Mouse (Mus musculus) mouse embryonic stem cell (cell line): ENCODE results near the gene Acot7.

Source experiments
- in situ Hi-C, 2 experiments: fragments of 300-500 bp; cut with MboI; formaldehyde crosslinking; loops; 1 replicate in 1 of 2; 3 replicates in 1 of 2; pipeline ENCODE4 v1.14.3; 2019 to 2020; ENCODE audit warnings: low sequenced_read_pairs in 2 of 2, low pct_unique_long_range_greater_than_20kb in 1 of 2, mixed read lengths in 1 of 2; ENCODE audit not compliant: unreplicated experiment in 1 of 2

Gene Acot7

DNA sequence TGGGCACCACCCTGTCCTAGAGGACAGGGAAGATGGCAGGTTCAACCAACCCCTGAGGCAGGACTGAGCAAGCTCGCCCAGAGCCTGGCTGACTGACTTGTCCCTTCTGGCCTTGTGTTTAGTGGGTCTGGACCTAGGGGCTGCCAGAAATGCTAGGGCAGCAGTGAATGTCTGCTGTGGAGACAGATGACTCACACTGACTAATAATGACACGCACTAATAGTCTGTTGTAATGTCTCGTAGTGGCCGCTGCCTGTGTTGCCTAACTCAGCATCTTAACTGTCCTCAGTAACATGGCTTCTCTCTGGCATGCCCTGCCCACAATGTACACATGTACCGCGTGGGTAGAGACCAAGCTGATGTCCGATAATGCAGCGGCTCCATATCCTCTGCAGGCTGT is 82.5 kb downstream of the Acot7 start:
- in situ Hi-C loops: no loop called here

DNA sequence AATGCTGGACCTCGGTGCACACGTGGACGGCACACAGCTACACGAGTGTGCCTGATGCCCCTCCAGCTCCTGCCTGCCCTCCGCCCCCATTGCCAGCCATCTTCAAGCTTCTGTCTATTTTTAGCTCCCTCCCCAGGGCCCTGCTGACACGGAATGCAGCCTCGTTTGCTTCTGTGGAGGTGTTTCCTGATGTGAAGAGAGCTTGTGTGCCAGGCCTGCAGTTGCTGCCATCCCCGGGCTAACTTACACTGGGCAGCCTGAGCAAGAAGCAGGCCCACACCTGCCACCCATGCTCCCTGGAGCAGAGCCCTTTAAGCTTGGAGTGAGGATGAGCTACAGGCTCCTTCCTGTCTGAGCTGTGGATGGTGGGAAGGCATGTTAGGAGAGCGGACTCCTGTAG is 84.3 kb downstream of the Acot7 start:
- in situ Hi-C loops: no loop called here

DNA sequence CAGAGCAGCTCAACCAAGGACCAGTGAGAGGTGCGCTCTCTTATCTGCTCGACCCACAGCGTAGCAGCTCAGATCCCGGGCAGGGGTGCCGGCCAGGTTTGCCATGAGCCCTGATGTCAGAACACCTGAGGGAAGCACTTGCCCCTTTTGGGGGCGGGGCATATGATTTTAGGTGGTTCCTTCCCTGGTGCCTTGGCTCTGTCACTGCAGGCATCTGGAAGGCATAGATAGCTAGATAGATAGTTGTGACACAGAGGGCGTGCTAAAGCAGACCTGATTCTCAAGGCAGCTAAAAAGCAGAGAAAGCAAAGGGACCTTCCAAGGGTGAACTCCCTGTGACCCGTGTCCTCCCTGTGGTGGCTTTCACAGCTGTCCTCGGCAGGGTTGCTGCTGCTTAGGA is 85.2 kb downstream of the Acot7 start:
- in situ Hi-C loops: no loop called here

DNA sequence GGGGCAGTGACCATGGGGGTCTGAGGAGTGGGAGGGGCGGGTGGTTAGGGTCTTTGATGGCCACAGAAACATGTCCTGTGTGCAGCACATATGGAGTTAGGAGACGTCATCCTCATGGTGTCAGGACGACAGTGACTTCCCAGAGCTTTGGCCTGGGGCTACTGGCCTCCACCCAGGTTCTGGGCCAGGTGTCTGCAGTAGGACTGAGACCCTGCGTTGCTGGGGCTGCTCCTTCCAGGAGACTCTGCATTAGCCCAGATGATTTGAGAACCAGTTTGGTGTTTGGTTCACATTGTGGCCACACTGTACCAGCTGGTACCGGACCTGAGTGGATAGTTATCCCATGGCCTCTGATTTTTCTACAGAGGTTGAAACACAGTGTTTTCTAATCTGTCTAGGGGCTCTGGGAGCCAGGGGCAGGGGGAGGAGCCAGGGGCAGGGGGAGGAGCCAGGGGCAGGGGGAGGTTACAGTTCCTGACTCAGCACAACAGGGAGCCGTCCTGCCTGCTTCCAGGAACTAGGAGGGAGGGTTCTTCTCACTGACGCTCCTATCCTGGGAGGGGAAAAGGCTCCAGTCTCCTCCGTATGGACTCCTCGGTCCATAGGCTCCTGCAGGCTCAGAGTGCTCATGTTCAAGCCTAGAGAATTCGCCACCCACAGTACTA is 85.7 kb downstream of the Acot7 start:
- in situ Hi-C loops: no loop called here

DNA sequence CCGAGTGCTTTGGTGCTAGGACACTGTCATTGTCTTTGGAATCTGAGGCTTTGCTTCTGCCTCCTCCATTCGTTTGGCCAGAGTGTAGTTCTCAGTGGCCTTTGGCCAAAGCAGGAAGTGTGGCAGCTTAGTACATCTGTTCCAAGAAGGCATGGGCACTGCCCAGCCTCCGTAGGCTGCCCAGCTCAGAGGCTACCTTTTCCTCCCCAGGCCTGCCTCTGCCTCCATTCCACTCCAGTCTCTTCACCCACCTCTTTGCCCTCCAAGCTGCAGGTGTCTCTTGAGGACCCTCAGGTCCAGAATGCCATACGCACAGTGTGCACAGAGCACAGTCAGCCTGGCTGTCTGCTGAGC is 86.2 kb downstream of the Acot7 start:
- in situ Hi-C loops: no loop called here

DNA sequence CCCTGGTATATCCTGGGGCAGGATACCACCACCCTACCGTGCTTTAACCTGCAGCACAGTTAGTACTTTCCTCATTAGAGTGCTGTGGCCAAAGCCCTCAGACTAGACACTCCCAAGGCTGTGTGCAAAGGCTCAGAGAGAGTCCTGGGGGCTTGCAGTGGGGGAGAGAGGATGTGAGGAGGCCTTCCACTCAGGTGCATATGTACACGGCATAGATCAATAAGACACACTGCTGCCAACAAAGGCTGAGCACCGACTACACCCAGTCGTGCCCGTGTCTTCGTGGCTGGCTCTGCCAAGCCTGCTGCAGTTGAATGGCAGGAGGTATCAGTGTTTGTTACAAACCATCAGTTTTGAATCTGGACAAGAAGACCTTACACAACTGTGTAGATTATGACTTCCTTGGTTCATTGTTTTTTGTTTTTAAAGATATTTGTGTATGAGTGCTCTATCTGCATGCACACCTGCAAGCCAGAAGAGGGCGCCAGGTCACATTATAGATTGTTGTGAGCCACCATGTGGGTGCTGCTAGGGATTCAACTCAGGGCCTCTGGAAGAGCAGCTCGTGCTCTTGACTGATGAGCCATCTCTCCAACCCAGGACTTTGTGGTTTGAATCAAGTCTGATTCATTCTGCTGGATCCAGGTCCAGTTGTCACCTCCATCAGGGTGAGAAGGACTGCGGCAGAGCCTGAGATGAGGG is 87.1 kb downstream of the Acot7 start:
- in situ Hi-C loops: no loop called here

DNA sequence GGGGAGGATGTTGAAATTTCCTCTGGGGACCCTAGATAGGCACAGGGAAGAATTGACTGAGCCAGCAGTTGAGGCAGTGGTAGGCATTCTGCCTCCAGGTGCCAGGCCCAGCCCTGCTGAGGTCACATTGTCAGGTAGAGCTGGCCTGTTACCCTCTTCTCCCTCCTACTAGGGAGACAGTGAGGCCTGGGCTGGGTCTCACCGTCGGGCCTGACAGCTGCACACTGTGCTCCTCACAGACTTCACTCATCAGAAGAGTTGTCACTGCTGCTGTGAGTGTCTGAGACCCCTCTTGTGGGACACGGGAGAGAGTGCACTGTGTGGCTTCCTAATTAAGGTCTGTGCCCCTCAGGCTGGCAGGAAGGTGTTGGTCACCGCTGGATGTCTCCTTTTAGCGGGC is 87.9 kb downstream of the Acot7 start:
- in situ Hi-C loops: no loop called here

DNA sequence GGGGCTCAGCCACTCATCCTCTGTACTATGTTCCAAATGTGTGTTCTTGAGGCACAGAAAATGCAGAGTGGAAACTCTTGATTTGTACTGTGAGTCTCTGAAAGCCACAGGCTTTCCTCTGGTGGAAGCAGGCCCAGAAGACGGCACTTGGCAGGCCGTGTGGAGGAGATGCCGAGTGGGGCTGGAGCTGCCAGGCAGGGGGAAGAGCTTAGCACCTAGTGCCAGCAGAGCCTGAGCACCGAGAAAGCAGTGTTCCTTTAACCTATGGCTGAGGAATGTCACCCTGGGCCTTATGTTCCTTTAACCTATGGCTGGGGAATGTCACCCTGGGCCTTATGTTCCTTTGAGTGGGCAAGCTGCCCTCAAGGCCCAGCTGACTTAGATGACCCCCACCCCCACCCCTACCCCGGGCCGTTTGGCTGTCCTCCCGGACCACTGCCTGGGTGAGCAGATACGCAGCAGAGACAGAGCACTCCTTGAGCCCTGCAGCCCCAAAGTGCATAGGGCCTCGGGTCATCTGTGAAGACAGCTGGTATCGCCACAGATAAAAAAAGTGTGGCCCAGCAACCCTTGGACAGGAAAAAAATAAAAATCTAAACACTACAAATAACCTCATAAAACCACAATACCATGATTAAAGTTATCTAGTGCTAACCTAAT is 88.4 kb downstream of the Acot7 start:
- in situ Hi-C loops: no loop called here

DNA sequence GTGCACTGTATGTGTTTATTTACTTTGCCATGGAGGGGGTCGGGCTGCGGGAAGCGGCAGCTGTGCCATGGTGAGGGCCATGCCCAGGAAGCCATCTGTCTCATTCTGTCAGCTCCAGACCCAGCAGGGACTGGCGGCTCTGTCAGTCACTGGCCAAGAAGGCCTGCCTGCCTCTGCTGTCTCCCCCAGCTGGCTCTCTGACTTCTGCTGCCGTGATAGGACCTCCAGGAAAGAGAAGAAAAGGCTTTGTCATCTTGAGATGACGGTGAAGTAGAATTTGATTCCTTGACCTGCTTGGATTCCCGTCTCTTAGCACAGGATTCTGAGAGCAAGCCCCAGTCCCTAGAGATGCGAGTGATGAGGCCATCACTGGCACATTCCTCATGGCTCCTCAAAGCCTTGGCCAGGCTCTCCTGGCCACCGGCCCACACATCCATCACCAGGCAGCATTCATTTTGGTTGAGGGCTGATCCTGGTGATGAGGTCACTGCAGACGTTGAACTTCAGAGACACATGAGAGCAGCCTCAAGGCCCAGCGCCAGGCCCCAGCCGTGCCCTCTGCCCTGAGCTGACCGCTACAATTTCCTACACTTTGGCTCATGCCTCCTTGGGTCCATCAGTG is 89.9 kb downstream of the Acot7 start:
- in situ Hi-C loops: no loop called here

DNA sequence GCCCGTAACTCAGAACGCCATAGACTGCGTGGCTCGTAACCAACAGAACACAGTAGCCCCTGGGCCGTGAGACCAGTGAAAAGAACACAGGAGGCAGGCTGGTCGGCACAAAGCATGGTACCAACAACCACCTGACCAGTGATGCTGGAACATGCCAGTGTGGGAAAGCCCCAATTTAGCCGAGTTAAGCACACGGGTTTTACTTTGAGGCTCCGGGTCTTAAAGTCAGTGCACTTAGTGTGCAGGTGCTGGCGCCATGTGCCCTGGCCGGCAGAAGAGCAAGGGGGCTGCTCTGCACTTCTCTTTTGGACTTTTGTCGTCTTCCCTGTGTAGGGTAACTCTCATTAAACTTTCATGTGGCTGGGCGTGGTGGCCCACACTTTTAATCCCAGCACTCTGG is 92.0 kb downstream of the Acot7 start:
- in situ Hi-C loops: no loop called here

DNA sequence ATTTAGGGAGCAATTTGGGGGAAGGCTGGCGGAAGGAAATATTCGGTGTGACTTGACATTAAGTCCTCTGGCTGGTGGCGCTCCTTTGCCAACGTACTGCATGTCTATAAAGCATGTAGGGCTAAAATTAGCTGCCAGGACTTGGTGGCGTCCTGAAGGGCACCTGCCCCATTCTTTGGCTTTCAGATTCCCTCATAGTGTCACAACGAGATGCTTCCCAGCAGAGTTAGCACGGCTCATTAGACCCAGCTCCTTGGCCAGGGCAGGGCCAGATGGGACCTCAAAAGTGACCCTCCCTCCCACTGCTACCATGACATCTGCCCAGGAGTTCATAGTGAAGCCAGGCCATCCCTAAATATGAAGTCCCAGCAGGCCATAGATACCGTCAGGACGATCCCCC is 92.7 kb downstream of the Acot7 start:
- in situ Hi-C loops: no loop called here

DNA sequence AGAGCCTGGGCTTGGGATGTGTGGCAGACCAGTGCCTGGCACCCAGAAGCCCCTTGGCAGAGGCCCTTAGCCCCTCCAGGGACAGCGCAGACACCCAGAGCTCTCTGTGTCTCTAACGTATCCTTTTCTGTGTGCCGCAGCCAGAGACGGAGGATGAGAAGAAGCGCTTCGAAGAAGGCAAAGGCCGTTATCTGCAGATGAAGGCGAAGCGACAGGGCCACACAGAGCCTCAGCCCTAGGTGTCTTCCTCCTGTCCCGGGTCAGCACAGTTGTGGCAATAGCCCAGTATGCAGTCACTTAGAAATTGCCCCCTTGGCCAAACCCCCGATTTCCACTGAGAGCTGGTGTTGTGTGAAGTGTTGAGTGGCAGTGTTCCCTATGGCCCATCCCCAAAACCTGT is 93.4 kb downstream of the Acot7 start:
- in situ Hi-C loops: no loop called here

DNA sequence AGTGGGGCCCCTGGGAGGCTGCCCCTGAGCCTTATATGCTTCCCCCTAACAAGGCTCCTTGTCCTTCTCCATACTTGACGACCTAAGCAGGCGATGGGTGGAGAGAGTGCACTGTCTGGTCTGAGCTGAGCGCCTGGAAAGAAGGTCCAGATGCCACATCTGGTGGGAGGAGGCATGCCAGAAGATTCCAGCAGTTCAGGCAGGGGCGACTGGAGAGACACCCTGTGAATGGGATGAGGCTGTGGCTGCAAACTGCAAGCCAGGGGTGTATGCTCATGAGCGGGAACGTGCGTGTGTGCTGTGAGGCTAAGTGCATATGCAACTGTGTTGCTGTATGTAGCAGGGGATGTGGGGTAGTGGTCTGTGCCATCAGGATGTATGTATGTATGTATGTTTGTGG is 94.1 kb downstream of the Acot7 start:
- in situ Hi-C loops: no loop called here

DNA sequence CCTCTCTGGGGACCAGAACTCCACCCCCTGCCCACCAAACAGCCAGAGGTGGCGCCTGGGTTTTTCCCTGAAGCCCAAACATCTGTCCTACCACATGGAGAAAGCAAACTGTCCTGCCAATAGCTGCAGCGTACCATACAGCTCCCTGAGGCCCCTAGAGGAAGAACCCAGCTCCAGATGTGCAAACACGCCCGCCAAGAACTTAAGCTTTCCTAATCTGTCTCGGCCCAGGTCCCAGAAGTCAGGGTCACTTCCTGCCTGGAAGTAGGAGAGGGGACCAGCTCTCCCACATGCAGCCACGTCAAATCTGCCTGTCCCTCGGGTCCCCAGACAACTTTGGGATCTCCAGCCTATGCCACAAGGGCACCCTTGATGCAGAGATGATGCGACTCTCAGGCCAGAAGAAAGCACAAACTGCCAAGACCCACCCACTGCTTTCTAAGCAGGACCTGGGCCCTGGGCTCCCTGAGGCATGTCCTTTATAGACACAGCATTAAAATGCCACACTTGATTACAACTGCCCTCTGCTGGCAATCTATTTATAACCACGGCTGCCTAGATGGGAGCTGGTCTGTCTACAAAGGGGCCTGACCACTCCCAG is 94.6 kb downstream of the Acot7 start:
- in situ Hi-C loops: no loop called here

DNA sequence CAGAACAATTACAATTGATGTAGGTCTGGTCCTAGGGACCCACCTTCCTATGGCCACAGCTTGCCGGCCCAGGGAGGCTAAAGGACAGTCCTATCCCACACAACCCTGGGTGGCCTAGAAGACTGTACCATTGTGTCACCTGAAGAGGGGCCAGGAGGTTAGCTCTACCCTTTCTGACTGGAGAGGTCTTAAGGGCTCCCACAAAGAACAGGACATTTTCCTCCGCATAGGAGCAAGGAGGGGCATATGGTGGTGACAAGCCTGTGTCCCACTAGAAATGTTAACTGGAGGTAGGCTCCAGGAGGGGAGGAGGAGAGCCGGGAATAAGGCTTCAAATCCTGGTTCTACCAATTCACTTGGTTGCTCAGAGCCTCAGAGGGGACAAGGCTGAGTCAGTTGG is 95.3 kb downstream of the Acot7 start:
- in situ Hi-C loops: no loop called here

DNA sequence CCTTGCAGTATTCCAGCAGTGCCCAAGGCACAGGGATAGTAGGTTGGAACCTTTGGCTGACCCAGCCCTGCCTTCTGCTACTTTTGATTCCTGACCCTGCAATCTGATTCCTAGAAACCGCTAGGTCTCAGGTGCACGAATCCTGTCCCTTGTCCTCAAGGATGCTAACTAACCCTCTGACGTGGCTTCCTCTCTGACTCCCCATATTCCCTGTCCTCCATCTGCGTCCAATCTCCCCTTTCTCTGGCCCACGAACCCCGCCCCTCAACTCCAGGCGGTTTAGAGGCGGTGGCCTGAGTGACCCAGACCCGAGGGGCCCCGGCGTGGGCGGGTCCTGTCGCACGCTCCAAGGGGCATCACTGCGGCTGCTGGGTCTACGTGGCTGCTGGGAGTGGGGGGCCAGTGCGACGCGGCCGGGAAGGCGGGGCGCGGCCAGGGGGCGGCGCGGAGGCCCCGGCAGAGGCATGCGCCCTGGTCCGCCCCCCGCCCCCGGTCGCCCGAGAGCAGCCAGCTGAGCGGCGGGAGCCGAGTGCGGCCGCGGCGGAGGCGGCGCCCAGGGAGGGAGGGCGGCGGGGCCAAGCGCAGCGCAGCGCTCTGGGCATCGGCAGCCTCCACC is 95.8 kb downstream of the Acot7 start, which contains the start of gene Gpr153:
Gene Gpr153 (plus strand): TSS at position 612 of the 616 bp plus-strand sequence.
- in situ Hi-C loops: no loop called here

DNA sequence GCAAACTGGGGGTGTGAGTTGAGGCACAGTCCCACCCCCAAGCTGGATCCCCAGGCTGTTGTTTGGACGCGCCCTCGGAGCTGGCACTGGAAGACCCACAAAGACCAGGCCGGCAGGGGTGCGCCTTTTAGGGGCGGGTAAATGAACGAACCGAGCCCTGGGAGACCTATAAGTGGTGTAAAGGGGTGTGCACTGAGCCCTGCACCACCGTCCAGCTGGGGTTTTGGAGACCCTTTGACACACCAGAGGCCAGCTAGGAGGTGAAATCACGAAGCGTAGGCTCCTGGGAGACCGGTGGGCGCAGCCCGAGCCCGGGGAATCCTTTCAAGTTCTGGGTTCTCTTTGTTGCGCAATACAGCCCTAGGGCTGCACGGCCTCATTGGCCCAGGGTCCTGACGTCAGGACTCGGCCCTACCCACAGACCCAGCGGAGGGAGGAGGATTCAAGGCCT is 96.8 kb downstream of the Acot7 start:
- in situ Hi-C loops: no loop called here

DNA sequence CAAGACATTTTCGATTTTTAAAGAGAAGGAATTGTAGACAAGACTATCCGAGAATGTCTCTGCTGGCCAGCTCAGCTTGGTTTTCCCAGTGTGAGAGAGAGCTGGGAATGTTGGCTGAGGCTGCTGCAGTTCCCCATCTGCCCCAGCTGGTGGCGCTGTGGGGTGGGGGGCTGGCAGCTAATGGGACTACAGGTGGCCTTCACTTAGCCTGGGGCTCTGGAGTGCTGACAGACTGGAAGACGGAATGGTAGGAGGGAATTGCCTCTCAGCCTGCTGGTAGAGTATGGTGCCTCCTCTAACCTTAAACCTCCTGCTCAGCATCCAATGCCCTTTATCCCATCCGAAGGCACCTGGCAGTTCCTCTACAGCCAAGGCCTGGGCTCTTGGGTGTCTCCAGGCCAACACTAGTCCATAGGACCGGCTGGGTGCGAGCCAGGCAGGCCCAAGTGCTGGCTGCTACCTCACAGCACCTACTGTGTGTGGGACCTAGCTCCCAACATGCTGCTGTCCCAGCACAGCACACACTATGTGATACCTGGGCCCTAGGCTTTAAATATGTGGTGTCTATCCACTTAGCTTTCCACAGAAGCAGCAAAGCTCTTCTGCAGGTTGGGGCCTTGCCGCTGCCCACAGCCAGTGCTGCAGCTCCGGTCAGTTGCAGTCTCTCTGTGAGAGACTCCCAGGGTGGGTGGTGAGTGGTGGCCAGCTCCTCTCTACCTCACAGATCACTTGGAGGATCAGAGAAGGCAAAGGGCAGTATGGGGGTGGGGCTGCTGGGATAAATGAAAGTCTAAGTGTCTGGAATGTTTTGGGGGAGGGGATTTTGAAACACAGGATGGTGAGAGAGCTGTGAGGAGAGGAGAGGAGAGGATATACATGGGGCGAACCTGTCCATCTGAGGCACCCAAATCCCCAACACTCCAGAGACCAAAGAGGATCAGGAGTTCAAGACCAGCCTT is 98.7 kb downstream of the Acot7 start:
- in situ Hi-C loops: no loop called here
